17 mouse cellular contexts compared by ENCODE assay signal in the genomic region with DNA sequence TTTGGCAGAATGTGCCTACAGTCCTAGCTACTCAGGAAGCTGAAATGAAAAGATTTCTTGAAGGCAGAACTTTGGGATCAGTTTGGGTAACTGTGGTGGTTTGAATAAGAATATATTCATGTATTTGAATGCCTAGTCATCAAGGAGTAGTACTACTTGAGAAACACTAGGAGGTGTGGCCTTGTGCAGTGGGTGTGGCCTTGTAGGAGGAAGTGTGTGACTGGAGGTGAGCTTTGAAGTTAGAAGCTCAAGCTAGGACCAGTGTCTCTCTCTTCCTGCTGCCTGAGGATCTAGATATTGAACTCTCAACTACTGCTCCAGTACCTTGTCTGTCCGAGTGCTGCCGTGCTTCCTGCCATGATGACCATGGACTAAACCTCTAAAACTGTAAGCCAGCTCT.
"Had no signal": no experiment of that assay in that cellular context is flagged by ENCODE, and none has a peak within 500 bp of the region (broad histone marks: within the 10 kb centered on the region; RNA-seq: fewer than 3 reads in every experiment).

No protein-coding gene starts in this region.

- H3K9me3 ChIP-seq: liver, embryonic 13.5 days; midbrain, embryonic 10.5 days; neural tube, embryonic 12.5 days; neural tube, embryonic 15.5 days; stomach, embryonic 15.5 days had no signal

- DNase-seq: kidney, adult 9 months; kidney, postnatal 14 days; kidney, postnatal 4 days; layer of hippocampus, adult 9-11 months; liver, embryonic 13.5 days; lung, adult 2 months; lung, postnatal 14 days; lung, postnatal 4 days; midbrain, embryonic 14.5 days; right cerebral cortex, adult 18-20 months; right cerebral cortex, postnatal 14 days; right cerebral cortex, postnatal 4 days had no signal

- H3K36me3 ChIP-seq: midbrain, embryonic 10.5 days; neural tube, embryonic 12.5 days; neural tube, embryonic 15.5 days; stomach, embryonic 15.5 days had no signal

- H3K4me3 ChIP-seq: left cerebral cortex, adult 2 months; liver, embryonic 13.5 days; midbrain, embryonic 10.5 days; neural tube, embryonic 12.5 days; neural tube, embryonic 15.5 days; stomach, embryonic 15.5 days had no signal

- H3K27me3 ChIP-seq: liver, embryonic 13.5 days; neural tube, embryonic 12.5 days; neural tube, embryonic 15.5 days; stomach, embryonic 15.5 days had no signal

- H3K9ac ChIP-seq: liver, embryonic 13.5 days; neural tube, embryonic 12.5 days; neural tube, embryonic 15.5 days; stomach, embryonic 15.5 days had no signal

- H3K4me2 ChIP-seq: liver, embryonic 13.5 days; neural tube, embryonic 12.5 days; neural tube, embryonic 15.5 days; stomach, embryonic 15.5 days had no signal

- H3K27ac ChIP-seq: left cerebral cortex, adult 2 months; liver, embryonic 13.5 days; midbrain, embryonic 10.5 days; neural tube, embryonic 12.5 days; neural tube, embryonic 15.5 days; stomach, embryonic 15.5 days had no signal

- H3K4me1 ChIP-seq: stomach, embryonic 15.5 days had no signal
